Mouse (Mus musculus): ENCODE measurements at regions not wholly inside any gene's neighbourhood (a gene's known extent, or its start where the extent isn't known, plus 50 kb on each side); places are given as distances from the start of the nearest gene placed in this dataset.

DNA sequence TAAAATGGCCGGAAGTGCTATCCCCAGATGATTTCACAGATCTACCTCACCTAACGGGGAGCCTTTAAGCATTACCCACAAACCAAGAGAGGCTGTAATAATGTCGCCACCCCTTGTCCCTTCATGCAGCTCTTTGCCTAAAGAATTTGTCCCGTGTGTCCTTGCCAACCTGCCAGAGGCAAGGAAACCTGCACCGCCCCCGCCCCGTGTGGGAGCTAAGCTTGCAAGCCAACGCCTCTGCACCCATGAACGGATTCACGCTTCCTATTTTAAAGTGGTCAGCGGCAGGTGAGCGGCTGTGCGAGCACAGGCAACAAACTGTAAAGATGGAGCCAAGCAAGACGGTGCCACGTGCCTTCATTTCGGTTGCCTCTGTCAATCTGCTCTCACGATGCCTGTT lies 63.1 kb downstream of the Gm11011 start:
- DNase-seq (ENCODE audit: inconsistent ontology term), result no peak

GRCm38 (mm10) chr2:169519941-169520340 lies 67.6 kb downstream of the Gm11011 start:
- no peak for DNase-seq (ENCODE audit: inconsistent ontology term)

DNA sequence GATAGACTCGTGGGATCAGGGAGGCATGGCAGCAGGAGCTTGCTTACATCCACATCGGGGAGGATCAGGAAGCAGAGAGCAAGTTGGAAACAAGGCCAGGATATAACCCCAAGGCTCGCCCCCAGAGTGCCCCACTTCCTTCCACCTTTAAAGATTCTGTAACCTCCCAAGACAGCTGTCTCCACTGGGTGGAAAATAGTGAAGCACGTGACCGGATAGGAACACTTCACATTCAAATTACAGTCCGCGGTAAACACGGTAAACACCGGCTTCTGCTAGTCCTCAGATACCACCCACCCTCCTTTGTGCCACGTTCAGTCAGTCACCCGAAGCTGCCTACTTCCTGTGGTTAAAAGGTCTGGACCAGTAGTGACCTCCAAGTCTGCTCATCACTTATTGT lies 72.2 kb downstream of the Gm11011 start:
- DNase-seq (ENCODE audit: inconsistent ontology term), result no peak

DNA sequence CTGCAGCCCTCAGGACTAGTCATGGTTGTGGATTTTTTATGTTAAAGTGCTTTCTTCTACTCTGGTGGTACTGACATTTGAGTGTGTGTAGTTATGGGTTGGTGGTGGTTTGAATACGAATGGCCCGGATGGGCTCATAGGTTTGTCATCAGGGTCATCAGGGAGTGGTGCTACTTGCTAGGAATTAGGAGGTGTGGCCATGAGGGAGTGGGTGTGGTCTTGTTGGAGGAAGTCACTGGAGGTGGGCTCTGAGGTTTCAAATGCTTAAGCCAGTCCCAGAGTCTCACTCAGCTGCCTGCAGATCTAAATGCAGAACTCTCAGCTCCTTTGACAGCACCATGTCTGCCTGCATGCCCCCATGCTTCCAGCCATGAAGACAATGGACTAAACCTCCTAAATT lies 76.8 kb downstream of the Gm11011 start:
- DNase-seq (ENCODE audit: inconsistent ontology term), result no peak

DNA sequence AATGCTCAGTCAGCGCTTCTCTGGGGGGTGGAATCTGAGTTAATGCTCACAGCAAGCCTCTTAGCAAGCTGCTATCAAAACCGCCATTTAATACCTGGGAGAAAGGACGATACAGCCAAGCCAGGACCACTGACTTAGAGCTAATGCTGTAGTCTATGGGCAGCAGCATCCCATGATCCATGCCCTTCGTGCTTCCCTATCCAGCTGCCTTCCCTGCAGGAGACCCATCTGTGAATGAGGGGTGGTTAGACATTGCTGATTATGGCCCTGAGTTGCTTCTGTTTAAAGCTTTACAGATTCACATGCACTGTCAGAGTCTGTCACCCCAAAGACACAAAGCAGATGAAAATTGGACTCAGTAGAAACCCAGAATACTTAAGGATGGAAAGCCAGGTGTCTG lies 78.1 kb downstream of the Gm11011 start:
- no peak for DNase-seq (ENCODE audit: inconsistent ontology term)

- DNase-seq (ENCODE audit: inconsistent ontology term), result peak; percentile 53
Measured at GRCm38 (mm10) chr2:169504416-169505057, 83.0 kb downstream of the Gm11011 start.

GRCm38 (mm10) chr2:169503598-169503958 lies 84.0 kb downstream of the Gm11011 start:
- DNase-seq (ENCODE audit: inconsistent ontology term), result no peak

DNA sequence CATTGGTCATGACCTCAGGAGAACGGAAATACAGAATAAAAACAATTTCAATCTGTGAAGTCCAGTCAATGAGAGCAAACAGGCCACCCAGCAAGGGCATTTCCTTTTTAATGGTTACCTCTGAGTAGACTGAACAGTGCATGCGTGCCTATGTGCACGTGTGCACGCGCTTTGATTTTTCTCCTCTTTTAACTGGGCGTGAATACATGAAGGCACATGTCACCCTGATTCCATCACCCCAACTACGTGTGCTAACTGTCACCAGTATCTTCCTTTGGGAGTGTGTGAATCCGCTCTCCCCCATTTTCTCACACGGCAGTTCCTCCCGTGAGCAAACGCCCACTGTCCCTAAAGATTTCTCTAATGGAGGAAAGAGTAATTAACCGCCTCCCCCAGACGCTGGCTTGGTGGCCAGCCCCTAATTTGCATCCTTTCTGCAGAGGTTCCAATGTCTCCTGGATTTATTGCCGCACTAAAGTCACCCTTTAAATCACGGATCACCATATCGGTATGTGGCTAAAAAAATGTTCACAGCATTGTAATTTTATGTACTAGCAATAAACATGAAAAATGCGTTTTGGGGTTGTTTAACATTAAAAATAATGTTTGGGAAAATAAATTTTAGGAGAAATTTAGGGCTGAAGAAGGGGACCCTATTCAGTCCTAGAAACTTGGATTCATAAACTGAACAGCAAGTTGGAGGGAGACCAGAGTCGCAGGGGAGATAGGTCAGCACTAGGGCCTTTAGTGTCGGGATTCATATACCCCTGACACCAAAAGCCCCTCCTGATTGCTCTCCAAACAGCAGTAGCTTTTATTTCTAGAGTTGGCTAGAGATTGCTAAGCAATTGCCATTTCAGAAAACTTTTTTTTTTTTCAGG lies 84.6 kb downstream of the Gm11011 start:
- no peak for DNase-seq (ENCODE audit: inconsistent ontology term)

GRCm38 (mm10) chr2:169501736-169502340 lies 85.7 kb downstream of the Gm11011 start:
- no peak for DNase-seq (ENCODE audit: inconsistent ontology term)

DNA sequence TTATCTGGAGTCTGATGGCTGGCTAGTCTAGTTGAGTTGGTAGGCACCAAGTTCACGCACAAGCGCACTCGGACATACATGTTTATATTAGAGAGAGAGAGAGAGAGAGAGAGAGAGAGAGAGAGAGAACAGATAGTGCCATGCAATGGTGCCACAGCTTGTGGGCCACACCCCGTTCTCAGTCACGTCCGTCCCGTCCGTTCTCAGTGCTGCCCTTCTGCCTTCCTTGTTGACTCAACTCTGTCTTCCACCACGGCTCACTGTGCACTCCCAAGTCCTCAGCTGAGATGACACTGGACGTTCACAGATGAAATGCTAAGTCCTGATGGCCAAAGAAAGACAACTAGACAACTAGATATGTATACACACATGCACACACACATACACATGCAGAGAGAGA lies 92.2 kb downstream of the Gm11011 start:
- DNase-seq (ENCODE audit: inconsistent ontology term), result no peak

GRCm38 (mm10) chr2:169494503-169495311 lies 92.8 kb downstream of the Gm11011 start:
- no peak for DNase-seq (ENCODE audit: inconsistent ontology term)

DNA sequence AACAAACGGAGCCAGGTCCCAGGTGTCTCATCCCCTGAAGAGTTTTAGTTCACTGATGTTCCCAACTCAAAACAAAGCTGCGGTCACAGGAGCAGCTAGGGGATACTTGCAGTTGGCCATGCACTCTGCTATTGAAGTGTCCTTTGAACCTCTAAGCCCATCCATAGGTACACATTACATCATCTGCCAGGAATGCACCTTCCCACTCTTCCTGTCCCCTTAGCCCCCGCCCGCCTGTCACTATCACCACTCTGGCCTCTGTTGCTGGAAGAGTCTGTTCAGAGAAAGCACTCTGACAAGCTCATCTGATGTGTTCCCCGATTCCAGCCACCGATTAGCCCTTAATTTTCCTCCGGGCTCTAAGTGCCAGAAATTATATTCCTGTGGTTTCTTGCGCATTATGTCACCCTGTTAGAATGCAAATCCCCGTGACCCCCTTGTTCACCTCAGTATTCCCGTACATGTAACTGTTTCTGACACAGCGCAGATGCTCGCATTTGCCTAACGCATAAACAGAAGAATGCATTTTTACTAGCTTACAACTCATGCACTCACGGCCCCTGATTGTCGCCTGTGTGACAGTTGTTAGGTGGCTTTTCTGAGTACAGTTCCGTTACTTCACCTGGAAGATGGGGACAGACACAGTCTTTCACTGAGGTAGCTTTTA lies 93.8 kb downstream of the Gm11011 start:
- peak; percentile 32 for DNase-seq (ENCODE audit: inconsistent ontology term)

DNA sequence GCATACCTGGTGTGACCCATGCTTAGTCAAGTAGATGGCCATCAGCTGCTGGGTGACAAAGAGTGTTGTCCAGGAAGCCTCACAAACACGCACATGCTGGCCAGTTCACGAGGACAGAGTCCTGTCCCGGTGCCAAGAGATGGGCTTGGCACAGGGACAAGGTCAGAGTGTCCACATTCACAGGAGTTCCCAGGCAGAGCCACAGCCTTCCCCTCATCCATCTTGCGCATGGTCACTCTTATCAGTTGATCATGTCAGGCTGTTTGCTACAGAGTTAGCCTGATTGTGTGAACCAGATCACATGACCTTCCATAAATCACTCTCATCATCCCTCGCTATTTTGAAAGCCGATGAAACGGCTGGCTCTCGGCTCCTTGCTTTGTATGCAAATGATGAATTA lies 103.6 kb downstream of the Gm11011 start:
- no peak for DNase-seq (ENCODE audit: inconsistent ontology term)

GRCm38 (mm10) chr2:169481731-169482465 lies 105.6 kb downstream of the Gm11011 start:
- no peak for DNase-seq (ENCODE audit: inconsistent ontology term)

- DNase-seq (ENCODE audit: inconsistent ontology term), result peak; percentile 26
Measured at GRCm38 (mm10) chr2:169474418-169475112, 113.0 kb downstream of the Gm11011 start.

DNA sequence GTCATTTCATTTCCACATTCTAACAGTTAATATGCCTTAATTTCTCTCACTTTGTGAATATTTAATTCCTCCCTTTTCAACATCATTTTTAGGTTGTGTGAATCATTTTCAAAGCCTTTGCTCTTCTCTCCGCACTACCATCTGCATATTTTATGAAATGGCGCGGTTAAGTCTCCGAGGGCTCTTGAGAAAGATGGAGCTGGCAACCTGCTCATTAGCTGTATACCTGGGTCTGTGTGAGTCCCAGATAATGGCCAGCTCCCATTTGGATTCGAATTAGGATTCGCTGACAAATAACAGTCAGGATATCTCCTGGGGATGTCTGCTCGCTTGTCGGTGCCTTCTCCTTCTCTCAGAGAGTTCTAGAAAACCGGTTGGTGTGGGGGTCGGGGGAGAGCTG lies 118.0 kb downstream of the Gm11011 start:
- DNase-seq (ENCODE audit: inconsistent ontology term), result no peak

- no peak for DNase-seq (ENCODE audit: inconsistent ontology term)
Measured at GRCm38 (mm10) chr2:169467621-169468020, 119.9 kb downstream of the Gm11011 start.

- DNase-seq (ENCODE audit: inconsistent ontology term), result no peak
Measured at GRCm38 (mm10) chr2:169464106-169464505, 123.4 kb downstream of the Gm11011 start.

GRCm38 (mm10) chr2:169461491-169462039 lies 126.0 kb downstream of the Gm11011 start:
- DNase-seq (ENCODE audit: inconsistent ontology term), result no peak

- DNase-seq (ENCODE audit: inconsistent ontology term), result no peak
Measured at GRCm38 (mm10) chr2:169452956-169453355, 134.6 kb downstream of the Gm11011 start.
